Mouse (Mus musculus): ENCODE measurements around the gene Rab3il1. TPM values are rescaled to one million over a fixed set of nuclear protein-coding genes. Genes with fewer than 3 reads are reported as not detected.

Rab3il1 gene
- polyA plus RNA-seq (2015; fragmentation: Nextera tagmentation; extraction: Ambion mirVana): 33.7 and 38.1 TPM in 2 replicates

DNA sequence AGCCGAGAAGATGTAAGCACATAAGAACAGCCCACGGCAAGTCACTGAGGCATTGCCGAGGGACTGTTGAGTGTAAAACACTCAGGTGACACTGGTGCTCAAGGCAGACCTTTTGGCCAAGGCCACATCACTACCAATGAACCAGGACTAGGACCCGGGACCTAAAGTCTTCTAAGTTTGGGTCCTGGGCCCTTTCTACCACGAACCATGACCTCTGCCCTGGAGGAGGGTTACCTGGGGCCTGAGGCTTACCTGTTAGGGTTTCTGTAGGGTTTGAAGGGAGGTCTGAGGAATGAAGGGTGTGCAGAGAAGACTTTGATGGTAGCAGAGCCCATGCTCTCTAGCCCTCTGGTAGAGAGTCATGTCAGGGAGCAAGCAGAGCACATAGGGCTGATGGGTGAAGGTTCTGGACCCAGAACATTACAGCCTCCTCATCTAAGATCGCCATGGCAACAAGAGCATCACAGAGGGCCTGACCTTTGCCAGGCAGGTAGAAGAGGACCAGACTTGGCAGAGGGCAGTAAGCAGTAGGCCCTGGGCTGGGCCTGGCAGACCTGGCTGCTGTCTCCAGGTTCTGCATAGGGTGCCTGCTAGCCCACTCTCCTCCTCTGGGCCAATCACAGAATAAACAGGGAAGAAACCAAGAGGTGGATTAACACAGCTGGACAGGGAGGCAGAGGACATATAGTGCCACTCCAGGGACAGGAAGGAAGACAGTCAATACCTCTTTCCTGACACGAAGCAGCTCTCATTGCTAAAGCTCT, at the start of gene Rab3il1, which contains the start of gene Best1:
Gene Rab3il1 (plus strand): TSS at position 464 of the 764 bp plus-strand sequence.
Gene Best1 (minus strand): TSS at position 428 of the 764 bp plus-strand sequence.
- H3K4me3 ChIP-seq (replicated peaks; ENCODE audit: low read length): no peak within 1 kb of the TSS
- ATAC-seq (ENCODE audit: insufficient read depth, low FRiP score): no peak
- no peak within 1 kb of the TSS for H3K27ac ChIP-seq (ENCODE audit: low read length)
- no peaks in the 10 kb centered on the region for H3K4me1 ChIP-seq (ENCODE audit: control insufficient read depth, insufficient read depth, low read length)
- WGBS: 77% methylated on average over 7 of the region's 7 CpGs
- no peak within 1 kb of the TSS for H3K9ac ChIP-seq (ENCODE audit: low read length)
- no peak within 1 kb of the TSS for H3K4me2 ChIP-seq (ENCODE audit: low read depth, low read length)
- H3K36me3 ChIP-seq (ENCODE audit: control insufficient read depth, insufficient read depth, low read length): no peaks in the 10 kb centered on the region
- no peaks in the 10 kb centered on the region; the same call in 1 of the 2 replicates for H3K9me3 ChIP-seq (replicated peaks; ENCODE audit: control insufficient read depth, low read length)
- no peaks in the 10 kb centered on the region for H3K27me3 ChIP-seq (ENCODE audit: control insufficient read depth, insufficient read depth, low read length)

DNA sequence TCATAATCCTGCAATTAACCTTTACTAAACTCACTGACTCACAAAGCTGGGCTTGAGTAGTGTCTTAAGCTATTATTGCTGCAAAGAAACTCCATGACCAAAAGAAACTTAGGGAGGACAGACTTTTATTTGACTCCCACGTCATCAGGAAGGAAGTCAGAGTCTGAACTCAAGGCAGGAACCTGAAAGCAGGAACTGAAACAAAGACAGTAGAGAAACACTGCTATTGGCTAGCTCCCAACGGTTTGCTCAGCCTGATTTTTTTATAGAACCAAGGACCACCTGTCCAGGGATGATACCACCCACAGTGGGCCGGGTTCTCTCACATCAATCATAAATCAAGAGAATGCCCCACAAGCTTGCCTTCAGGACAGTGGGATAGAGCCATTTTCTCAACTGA, 49.1 kb upstream of the Rab3il1 start:
- ATAC-seq (ENCODE audit: insufficient read depth, low FRiP score): no peak
- WGBS: 77% methylated on average over 3 of the region's 3 CpGs
- H3K4me2 ChIP-seq (ENCODE audit: low read depth, low read length): no peak overlapping the region

DNA sequence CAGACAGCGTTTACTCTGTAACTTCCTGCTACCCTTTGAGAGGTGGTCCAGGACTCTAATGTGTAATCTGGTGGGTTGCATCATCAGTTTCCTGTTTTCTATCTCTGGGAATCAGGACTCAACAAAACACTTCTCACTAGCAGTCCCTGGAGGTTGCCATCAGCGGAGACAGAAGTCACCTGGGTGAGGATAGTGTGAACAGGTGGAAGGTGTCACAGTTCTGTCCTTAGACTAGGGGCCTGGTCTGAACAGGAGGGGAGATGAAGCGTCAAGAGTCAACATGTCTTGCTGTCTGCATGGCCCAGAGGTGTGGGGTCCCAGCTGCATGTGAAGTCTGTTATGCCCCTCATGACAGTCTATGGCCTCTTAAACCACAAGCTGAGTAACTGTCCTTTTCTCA, 48.6 kb upstream of the Rab3il1 start:
- no peaks in the 10 kb centered on the region for H3K36me3 ChIP-seq (ENCODE audit: control insufficient read depth, insufficient read depth, low read length)
- no peak overlapping the region for H3K4me2 ChIP-seq (ENCODE audit: low read depth, low read length)
- no peaks in the 10 kb centered on the region for H3K9me3 ChIP-seq (replicated peaks; ENCODE audit: control insufficient read depth, low read length)
- 83% methylated on average over 3 of the region's 3 CpGs for WGBS
- no peaks in the 10 kb centered on the region for H3K27me3 ChIP-seq (ENCODE audit: control insufficient read depth, insufficient read depth, low read length)
- no peak overlapping the region for H3K4me3 ChIP-seq (replicated peaks; ENCODE audit: low read length)
- no peak overlapping the region for H3K27ac ChIP-seq (ENCODE audit: low read length)
- H3K4me1 ChIP-seq (ENCODE audit: control insufficient read depth, insufficient read depth, low read length): peaks cover 18% of the 10 kb centered on the region
- H3K9ac ChIP-seq (ENCODE audit: low read length): no peak overlapping the region
- ATAC-seq (ENCODE audit: insufficient read depth, low FRiP score): no peak

More for the DNA sequence above, 49.1 kb upstream of the Rab3il1 start:
- Histone ChIP-seq H3K9ac (ENCODE audit: low read length) (no peak overlapping the region), H3K27me3 (ENCODE audit: control insufficient read depth, insufficient read depth, low read length) (no peaks in the 10 kb centered on the region), H3K36me3 (ENCODE audit: control insufficient read depth, insufficient read depth, low read length) (no peaks in the 10 kb centered on the region), H3K4me1 (ENCODE audit: control insufficient read depth, insufficient read depth, low read length) (peaks cover 18% of the 10 kb centered on the region), H3K27ac (ENCODE audit: low read length) (no peak overlapping the region; the same call in 1 of the 2 replicates), H3K9me3 (replicated peaks; ENCODE audit: control insufficient read depth, low read length) (no peaks in the 10 kb centered on the region), H3K4me3 (replicated peaks; ENCODE audit: low read length) (no peak overlapping the region)

- Histone ChIP-seq H3K27ac (ENCODE audit: low read length) (peak overlapping the region; percentile 98), H3K27me3 (ENCODE audit: control insufficient read depth, insufficient read depth, low read length) (no peaks in the 10 kb centered on the region), H3K36me3 (ENCODE audit: control insufficient read depth, insufficient read depth, low read length) (no peaks in the 10 kb centered on the region), H3K4me2 (ENCODE audit: low read depth, low read length) (peak overlapping the region; percentile 55), H3K4me3 (replicated peaks; ENCODE audit: low read length) (peak overlapping the region; percentile 26), H3K4me1 (ENCODE audit: control insufficient read depth, insufficient read depth, low read length) (peaks cover 18% of the 10 kb centered on the region), H3K9me3 (replicated peaks; ENCODE audit: control insufficient read depth, low read length) (no peaks in the 10 kb centered on the region), H3K9ac (ENCODE audit: low read length) (peak overlapping the region; percentile 70)
- WGBS: 23% methylated on average over 7 of the region's 7 CpGs
- peak; percentile 87 for ATAC-seq (ENCODE audit: insufficient read depth, low FRiP score)
Observed at GRCm38 (mm10) chr19:9954055-9954810, 47.2 kb upstream of the Rab3il1 start.

DNA sequence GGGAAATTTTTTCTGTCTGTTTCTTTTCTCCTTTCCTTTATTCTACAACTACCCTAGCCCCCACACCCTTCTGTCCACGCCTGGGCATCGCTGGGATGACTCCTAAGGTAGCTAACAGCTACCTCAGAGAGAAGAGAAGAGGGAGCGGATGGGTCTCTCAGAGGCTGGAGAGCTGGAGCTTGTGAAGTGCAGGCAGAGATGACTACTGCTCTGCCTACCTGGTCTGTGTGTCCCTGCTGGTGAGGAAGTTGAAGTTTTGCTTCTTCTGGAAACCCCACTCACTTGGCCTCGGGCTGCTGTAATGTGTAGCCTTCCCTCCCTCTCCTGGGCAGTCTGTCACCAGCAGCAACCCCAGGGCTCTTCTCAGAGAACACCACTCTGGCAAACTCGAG, 46.7 kb upstream of the Rab3il1 start:
- peak overlapping the region; percentile 70 for H3K9ac ChIP-seq (ENCODE audit: low read length)
- peak overlapping the region; percentile 26 for H3K4me3 ChIP-seq (replicated peaks; ENCODE audit: low read length)
- ATAC-seq (ENCODE audit: insufficient read depth, low FRiP score): peak; percentile 79

DNA sequence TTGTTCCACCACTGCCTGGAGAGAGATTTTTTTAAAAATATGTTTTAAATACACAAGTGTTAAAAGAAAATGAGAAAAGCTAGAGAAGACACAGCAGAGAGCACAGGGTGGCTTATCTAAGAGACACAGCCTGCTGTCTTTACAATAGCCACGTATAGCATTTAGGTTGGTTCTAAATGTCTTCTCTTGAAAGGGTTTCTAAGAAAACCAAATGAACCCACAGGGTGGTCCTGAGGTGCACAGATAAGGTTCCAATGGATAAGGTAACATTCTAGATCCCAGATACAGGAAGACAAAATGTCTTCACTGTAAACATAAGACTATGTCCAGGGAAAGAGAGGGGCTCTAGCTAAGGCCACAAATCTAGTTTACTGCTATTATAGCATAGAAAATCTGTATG, 46.0 kb upstream of the Rab3il1 start:
- Histone ChIP-seq H3K4me3 (replicated peaks; ENCODE audit: low read length) (no peak overlapping the region), H3K9ac (ENCODE audit: low read length) (peak overlapping the region; percentile 70; the same call in 1 of the 2 replicates), H3K27me3 (ENCODE audit: control insufficient read depth, insufficient read depth, low read length) (no peaks in the 10 kb centered on the region), H3K4me1 (ENCODE audit: control insufficient read depth, insufficient read depth, low read length) (peaks cover 18% of the 10 kb centered on the region), H3K27ac (ENCODE audit: low read length) (peak overlapping the region; percentile 98), H3K9me3 (replicated peaks; ENCODE audit: control insufficient read depth, low read length) (no peaks in the 10 kb centered on the region), H3K4me2 (ENCODE audit: low read depth, low read length) (no peak overlapping the region; the same call in 1 of the 2 replicates), H3K36me3 (ENCODE audit: control insufficient read depth, insufficient read depth, low read length) (no peaks in the 10 kb centered on the region)
- ATAC-seq (ENCODE audit: insufficient read depth, low FRiP score): no peak
- 55% methylated on average over 1 of the region's 1 CpGs for WGBS

More for the DNA sequence above, 46.7 kb upstream of the Rab3il1 start:
- no peaks in the 10 kb centered on the region for H3K27me3 ChIP-seq (ENCODE audit: control insufficient read depth, insufficient read depth, low read length)
- H3K27ac ChIP-seq (ENCODE audit: low read length): peak overlapping the region; percentile 98
- 32% methylated on average over 5 of the region's 5 CpGs for WGBS
- no peaks in the 10 kb centered on the region for H3K36me3 ChIP-seq (ENCODE audit: control insufficient read depth, insufficient read depth, low read length)
- no peaks in the 10 kb centered on the region for H3K9me3 ChIP-seq (replicated peaks; ENCODE audit: control insufficient read depth, low read length)
- peak overlapping the region; percentile 55 for H3K4me2 ChIP-seq (ENCODE audit: low read depth, low read length)
- peaks cover 18% of the 10 kb centered on the region for H3K4me1 ChIP-seq (ENCODE audit: control insufficient read depth, insufficient read depth, low read length)

GRCm38 (mm10) chr19:9956624-9957388, 44.7 kb upstream of the Rab3il1 start:
- no peak overlapping the region for H3K4me3 ChIP-seq (replicated peaks; ENCODE audit: low read length)
- H3K27ac ChIP-seq (ENCODE audit: low read length): no peak overlapping the region
- no peak overlapping the region for H3K4me2 ChIP-seq (ENCODE audit: low read depth, low read length)
- H3K36me3 ChIP-seq (ENCODE audit: control insufficient read depth, insufficient read depth, low read length): no peaks in the 10 kb centered on the region
- H3K9ac ChIP-seq (ENCODE audit: low read length): no peak overlapping the region
- no peak for ATAC-seq (ENCODE audit: insufficient read depth, low FRiP score)
- no peaks in the 10 kb centered on the region for H3K9me3 ChIP-seq (replicated peaks; ENCODE audit: control insufficient read depth, low read length)
- 77% methylated on average over 4 of the region's 4 CpGs for WGBS
- H3K4me1 ChIP-seq (ENCODE audit: control insufficient read depth, insufficient read depth, low read length): peaks cover 18% of the 10 kb centered on the region
- H3K27me3 ChIP-seq (ENCODE audit: control insufficient read depth, insufficient read depth, low read length): no peaks in the 10 kb centered on the region

- Histone ChIP-seq H3K9me3 (replicated peaks; ENCODE audit: control insufficient read depth, low read length) (no peaks in the 10 kb centered on the region), H3K9ac (ENCODE audit: low read length) (no peak overlapping the region), H3K4me1 (ENCODE audit: control insufficient read depth, insufficient read depth, low read length) (peaks cover 18% of the 10 kb centered on the region), H3K27me3 (ENCODE audit: control insufficient read depth, insufficient read depth, low read length) (no peaks in the 10 kb centered on the region), H3K36me3 (ENCODE audit: control insufficient read depth, insufficient read depth, low read length) (no peaks in the 10 kb centered on the region), H3K27ac (ENCODE audit: low read length) (no peak overlapping the region), H3K4me2 (ENCODE audit: low read depth, low read length) (no peak overlapping the region), H3K4me3 (replicated peaks; ENCODE audit: low read length) (no peak overlapping the region)
- ATAC-seq (ENCODE audit: insufficient read depth, low FRiP score): no peak
- WGBS: 84% methylated on average over 5 of the region's 5 CpGs
Observed at GRCm38 (mm10) chr19:9957965-9958364, 43.5 kb upstream of the Rab3il1 start.

Data from stomach, embryonic 16.5 days (tissue).